Mouse (Mus musculus): ENCODE data around the gene Iqcf4.

GRCm38 (mm10) chr9:106564025-106564424 lies 6.8 kb downstream of the Iqcf4 start:
- no peak for TF ChIP-seq CHD2 (IDR thresholded peaks at IDR 0.05; ENCODE audit: low read depth, low read length)
- TF ChIP-seq HCFC1 (IDR thresholded peaks at IDR 0.05; ENCODE audit: borderline replicate concordance, insufficient read depth, low read length): no peak

Data from ES-E14 (cell line).